Mouse (Mus musculus): ENCODE measurements around the gene Il10ra. TPM values are rescaled to one million over a fixed set of nuclear protein-coding genes. Genes with fewer than 3 reads are reported as not detected.

Il10ra gene
- polyA plus RNA-seq, 1 experiment from 2014 or later: 1.1 TPM

GRCm38 (mm10) chr9:45299231-45300006, 30.5 kb upstream of the Il10ra start:
- no peak overlapping the region for H3K27ac ChIP-seq (ENCODE audit: low read length)
- whole genome bisulfite sequencing: 77% methylated on average over 11 of the region's 11 CpGs
- no peak overlapping the region for H3K9ac ChIP-seq (replicated peaks; ENCODE audit: low read depth, low read length)
- no peaks in the 10 kb centered on the region for H3K27me3 ChIP-seq (ENCODE audit: control insufficient read depth, insufficient read depth, low read length)
- H3K4me2 ChIP-seq (replicated peaks; ENCODE audit: low read depth, low read length): no peak overlapping the region
- no peaks in the 10 kb centered on the region for H3K4me1 ChIP-seq (ENCODE audit: control insufficient read depth, insufficient read depth, low read length)
- no peaks in the 10 kb centered on the region for H3K36me3 ChIP-seq (ENCODE audit: control insufficient read depth, insufficient read depth, low read length)
- H3K4me3 ChIP-seq (ENCODE audit: low read depth, low read length): no peak overlapping the region
- H3K9me3 ChIP-seq (ENCODE audit: control insufficient read depth, low read depth, low read length): no peaks in the 10 kb centered on the region
- ATAC-seq (ENCODE audit: insufficient number of reproducible peaks, insufficient read depth, low FRiP score, low read depth): no peak

- WGBS: 43% methylated on average over 10 of the region's 10 CpGs
- no peak overlapping the region for H3K4me3 ChIP-seq (ENCODE audit: low read depth, low read length)
- no peaks in the 10 kb centered on the region for H3K4me1 ChIP-seq (ENCODE audit: control insufficient read depth, insufficient read depth, low read length)
- H3K36me3 ChIP-seq (ENCODE audit: control insufficient read depth, insufficient read depth, low read length): no peaks in the 10 kb centered on the region
- H3K27ac ChIP-seq (ENCODE audit: low read length): no peak overlapping the region
- no peak for ATAC-seq (ENCODE audit: insufficient number of reproducible peaks, insufficient read depth, low FRiP score, low read depth)
- H3K9me3 ChIP-seq (ENCODE audit: control insufficient read depth, low read depth, low read length): no peaks in the 10 kb centered on the region
- H3K4me2 ChIP-seq (replicated peaks; ENCODE audit: low read depth, low read length): no peak overlapping the region
- H3K9ac ChIP-seq (replicated peaks; ENCODE audit: low read depth, low read length): no peak overlapping the region
- no peaks in the 10 kb centered on the region for H3K27me3 ChIP-seq (ENCODE audit: control insufficient read depth, insufficient read depth, low read length)
Observed at GRCm38 (mm10) chr9:45294210-45295011, 25.5 kb upstream of the Il10ra start.

GRCm38 (mm10) chr9:45291481-45292168, 22.7 kb upstream of the Il10ra start:
- H3K36me3 ChIP-seq (ENCODE audit: control insufficient read depth, insufficient read depth, low read length): no peaks in the 10 kb centered on the region
- H3K9me3 ChIP-seq (ENCODE audit: control insufficient read depth, low read depth, low read length): no peaks in the 10 kb centered on the region
- H3K4me2 ChIP-seq (replicated peaks; ENCODE audit: low read depth, low read length): no peak overlapping the region
- H3K27me3 ChIP-seq (ENCODE audit: control insufficient read depth, insufficient read depth, low read length): no peaks in the 10 kb centered on the region
- H3K27ac ChIP-seq (ENCODE audit: low read length): no peak overlapping the region
- no peak overlapping the region for H3K4me3 ChIP-seq (ENCODE audit: low read depth, low read length)
- ATAC-seq (ENCODE audit: insufficient number of reproducible peaks, insufficient read depth, low FRiP score, low read depth): no peak
- WGBS: 85% methylated on average over 11 of the region's 11 CpGs
- H3K4me1 ChIP-seq (ENCODE audit: control insufficient read depth, insufficient read depth, low read length): no peaks in the 10 kb centered on the region
- H3K9ac ChIP-seq (replicated peaks; ENCODE audit: low read depth, low read length): no peak overlapping the region

- H3K4me2 ChIP-seq (replicated peaks; ENCODE audit: low read depth, low read length): no peak overlapping the region
- no peak overlapping the region for H3K4me3 ChIP-seq (ENCODE audit: low read depth, low read length)
- H3K27me3 ChIP-seq (ENCODE audit: control insufficient read depth, insufficient read depth, low read length): no peaks in the 10 kb centered on the region
- no peak overlapping the region for H3K27ac ChIP-seq (ENCODE audit: low read length)
- no peaks in the 10 kb centered on the region for H3K4me1 ChIP-seq (ENCODE audit: control insufficient read depth, insufficient read depth, low read length)
- H3K9ac ChIP-seq (replicated peaks; ENCODE audit: low read depth, low read length): no peak overlapping the region
- H3K36me3 ChIP-seq (ENCODE audit: control insufficient read depth, insufficient read depth, low read length): no peaks in the 10 kb centered on the region
- 77% methylated on average over 5 of the region's 5 CpGs for WGBS
- no peaks in the 10 kb centered on the region for H3K9me3 ChIP-seq (ENCODE audit: control insufficient read depth, low read depth, low read length)
- no peak for ATAC-seq (ENCODE audit: insufficient number of reproducible peaks, insufficient read depth, low FRiP score, low read depth)
Observed at GRCm38 (mm10) chr9:45282466-45282865, 13.5 kb upstream of the Il10ra start.

- H3K9me3 ChIP-seq (ENCODE audit: control insufficient read depth, low read depth, low read length): no peaks in the 10 kb centered on the region
- no peak overlapping the region for H3K4me3 ChIP-seq (ENCODE audit: low read depth, low read length)
- ATAC-seq (ENCODE audit: insufficient number of reproducible peaks, insufficient read depth, low FRiP score, low read depth): no peak
- H3K4me1 ChIP-seq (ENCODE audit: control insufficient read depth, insufficient read depth, low read length): no peaks in the 10 kb centered on the region
- no peak overlapping the region for H3K4me2 ChIP-seq (replicated peaks; ENCODE audit: low read depth, low read length)
- H3K27me3 ChIP-seq (ENCODE audit: control insufficient read depth, insufficient read depth, low read length): no peaks in the 10 kb centered on the region
- no peak overlapping the region for H3K27ac ChIP-seq (ENCODE audit: low read length)
- no peaks in the 10 kb centered on the region for H3K36me3 ChIP-seq (ENCODE audit: control insufficient read depth, insufficient read depth, low read length)
- WGBS: 75% methylated on average over 3 of the region's 3 CpGs
- H3K9ac ChIP-seq (replicated peaks; ENCODE audit: low read depth, low read length): no peak overlapping the region
Observed at GRCm38 (mm10) chr9:45280891-45281290, 11.9 kb upstream of the Il10ra start.

- Histone ChIP-seq H3K4me2 (replicated peaks; ENCODE audit: low read depth, low read length) (no peak overlapping the region), H3K9me3 (ENCODE audit: control insufficient read depth, low read depth, low read length) (no peaks in the 10 kb centered on the region)
Observed at GRCm38 (mm10) chr9:45280059-45280458, 11.1 kb upstream of the Il10ra start.

GRCm38 (mm10) chr9:45274635-45275034, 5.7 kb upstream of the Il10ra start:
- Histone ChIP-seq H3K4me1 (ENCODE audit: control insufficient read depth, insufficient read depth, low read length) (no peaks in the 10 kb centered on the region), H3K27ac (ENCODE audit: low read length) (no peak overlapping the region), H3K27me3 (ENCODE audit: control insufficient read depth, insufficient read depth, low read length) (no peaks in the 10 kb centered on the region), H3K9me3 (ENCODE audit: control insufficient read depth, low read depth, low read length) (no peaks in the 10 kb centered on the region), H3K4me2 (replicated peaks; ENCODE audit: low read depth, low read length) (no peak overlapping the region), H3K9ac (replicated peaks; ENCODE audit: low read depth, low read length) (no peak overlapping the region), H3K36me3 (ENCODE audit: control insufficient read depth, insufficient read depth, low read length) (no peaks in the 10 kb centered on the region), H3K4me3 (ENCODE audit: low read depth, low read length) (no peak overlapping the region)
- WGBS: 90% methylated on average over 2 of the region's 2 CpGs
- ATAC-seq (ENCODE audit: insufficient number of reproducible peaks, insufficient read depth, low FRiP score, low read depth): no peak

More at GRCm38 (mm10) chr9:45280059-45280458, 11.1 kb upstream of the Il10ra start:
- Histone ChIP-seq H3K27ac (ENCODE audit: low read length) (no peak overlapping the region), H3K4me3 (ENCODE audit: low read depth, low read length) (no peak overlapping the region), H3K9ac (replicated peaks; ENCODE audit: low read depth, low read length) (no peak overlapping the region), H3K36me3 (ENCODE audit: control insufficient read depth, insufficient read depth, low read length) (no peaks in the 10 kb centered on the region), H3K27me3 (ENCODE audit: control insufficient read depth, insufficient read depth, low read length) (no peaks in the 10 kb centered on the region), H3K4me1 (ENCODE audit: control insufficient read depth, insufficient read depth, low read length) (no peaks in the 10 kb centered on the region)
- ATAC-seq (ENCODE audit: insufficient number of reproducible peaks, insufficient read depth, low FRiP score, low read depth): no peak
- 62% methylated on average over 3 of the region's 3 CpGs for WGBS

- WGBS: 85% methylated on average over 4 of the region's 4 CpGs
- no peak overlapping the region for H3K4me2 ChIP-seq (replicated peaks; ENCODE audit: low read depth, low read length)
- no peaks in the 10 kb centered on the region for H3K9me3 ChIP-seq (ENCODE audit: control insufficient read depth, low read depth, low read length)
- no peaks in the 10 kb centered on the region for H3K36me3 ChIP-seq (ENCODE audit: control insufficient read depth, insufficient read depth, low read length)
- H3K4me1 ChIP-seq (ENCODE audit: control insufficient read depth, insufficient read depth, low read length): no peaks in the 10 kb centered on the region
- H3K9ac ChIP-seq (replicated peaks; ENCODE audit: low read depth, low read length): no peak overlapping the region
- H3K27me3 ChIP-seq (ENCODE audit: control insufficient read depth, insufficient read depth, low read length): no peaks in the 10 kb centered on the region
- no peak overlapping the region for H3K4me3 ChIP-seq (ENCODE audit: low read depth, low read length)
- ATAC-seq (ENCODE audit: insufficient number of reproducible peaks, insufficient read depth, low FRiP score, low read depth): no peak
- H3K27ac ChIP-seq (ENCODE audit: low read length): no peak overlapping the region
Observed at GRCm38 (mm10) chr9:45274218-45274617, 5.3 kb upstream of the Il10ra start.

All from stomach, embryonic 14.5 days (tissue).